Mouse (Mus musculus) adrenal gland, postnatal 36 days (tissue): ENCODE data around the gene Klk1. TPM values are rescaled to one million over a fixed set of nuclear protein-coding genes. Genes with fewer than 3 reads are reported as not detected.
A peak's percentile ranks its signal among the peaks of the same experiment; 100 is the strongest.

Experiments used
- DNase-seq, 2 experiments: peaks; one replicate each; pipeline ENCODE4 v3.0.0; 2021; ENCODE audit warnings: mixed read lengths in 1 of 2
- total RNA-seq, 2 experiments: library from RNA; stranded (reverse); gene quantifications; 2 replicates each; pipeline ENCODE4 v1.2.3; 2021

Klk1 gene
- total RNA-seq, 2 experiments from 2014 or later, result not detected

DNA sequence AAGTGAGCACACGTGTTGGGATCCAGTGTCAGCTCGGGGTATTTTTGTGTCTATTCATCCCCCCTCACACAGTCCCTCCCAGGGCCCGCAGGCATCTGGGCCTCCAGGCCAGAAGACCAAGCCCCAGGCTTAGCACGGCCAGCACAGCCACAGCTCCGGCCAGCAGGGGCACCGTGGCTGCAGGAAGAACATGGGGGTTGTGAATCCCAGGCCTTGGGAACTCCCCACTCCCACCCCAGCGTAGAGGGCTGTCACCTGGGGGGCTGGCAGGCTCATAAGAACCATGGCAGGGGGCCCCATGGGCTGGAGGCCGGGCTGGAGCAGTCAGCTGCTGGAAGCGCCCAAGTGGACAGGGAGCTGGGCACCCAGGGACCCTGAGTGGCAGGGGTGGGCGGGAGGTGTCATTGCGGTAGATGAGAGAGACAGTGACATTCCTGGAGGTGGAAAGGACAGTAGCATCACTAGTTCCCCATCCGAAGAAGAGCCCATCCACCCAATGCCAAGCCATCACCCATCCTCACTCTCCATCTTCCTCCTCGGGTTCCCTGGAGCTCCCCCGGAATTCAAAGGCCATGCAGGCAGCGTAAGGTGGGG, 28.0 kb downstream of the Klk1 start:
- DNase-seq, result no peak

GRCm38 (mm10) chr7:44254930-44255329, 29.8 kb downstream of the Klk1 start:
- no peak for DNase-seq

DNA sequence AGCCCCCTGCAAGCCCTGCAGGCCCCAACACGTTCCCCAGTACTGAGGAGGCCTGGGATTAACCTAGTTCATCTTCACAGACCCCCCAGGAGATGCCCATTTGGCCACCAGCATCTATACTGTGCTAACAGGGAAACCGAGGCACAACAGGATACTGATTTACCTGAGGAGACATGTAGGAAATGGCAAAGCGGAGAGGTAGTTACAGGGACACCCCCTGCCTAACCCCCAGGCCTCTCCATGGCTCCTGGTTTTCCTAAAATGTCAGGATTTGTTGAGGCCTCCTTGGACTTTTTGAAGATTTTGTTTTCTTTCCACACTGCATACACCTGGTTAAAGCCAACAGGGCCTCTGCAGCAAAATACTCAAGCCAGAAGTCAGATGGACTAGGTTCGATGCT, 32.1 kb downstream of the Klk1 start, which contains the start of gene Acp4:
Gene Acp4 (minus strand): TSS at position 101 of the 400 bp plus-strand sequence.
- no peak for DNase-seq

DNA sequence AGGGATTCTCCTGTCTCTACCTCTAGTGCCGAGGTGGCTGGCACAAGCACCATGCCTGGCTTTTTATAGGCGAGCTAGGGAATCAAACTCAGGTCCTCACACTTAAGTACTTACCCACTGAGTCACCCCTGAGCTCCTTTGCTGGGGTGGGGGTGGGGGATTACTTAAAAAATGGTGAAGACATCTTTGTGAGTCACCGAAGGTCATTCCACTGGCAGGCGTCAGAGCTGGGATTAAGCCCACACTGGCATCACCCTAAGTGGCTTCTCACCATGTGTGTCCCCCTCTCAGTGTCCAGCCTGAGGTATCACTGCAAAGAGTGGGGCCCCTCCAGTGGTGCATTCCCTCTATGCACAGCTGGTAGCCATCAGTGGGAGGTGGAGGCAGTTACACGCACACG, 35.2 kb downstream of the Klk1 start:
- DNase-seq, result peak in 1 of 2 experiments; percentile 34

DNA sequence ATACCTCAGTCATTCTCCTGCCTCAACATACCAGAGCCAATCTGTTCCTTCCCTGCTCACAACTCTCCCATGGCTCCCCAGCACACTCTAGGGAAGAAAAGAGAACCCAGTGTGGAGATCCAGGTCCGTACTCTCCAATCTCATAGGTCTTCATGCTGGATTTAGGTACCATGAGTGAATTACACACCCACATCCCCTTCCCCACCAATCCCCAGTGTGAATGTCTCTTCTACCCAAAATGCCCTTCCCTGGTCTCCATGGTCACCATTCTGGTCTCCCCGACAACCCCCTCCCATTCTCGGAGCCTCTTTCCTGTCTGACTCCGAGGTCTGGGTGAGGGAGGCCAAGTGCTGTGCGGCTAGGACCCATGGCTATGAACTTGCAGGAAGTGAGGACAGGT, 36.0 kb downstream of the Klk1 start, which contains the start of gene Gm15517:
Gene Gm15517 (plus strand): TSS at position 301 of the 400 bp plus-strand sequence.
- no peak for DNase-seq

GRCm38 (mm10) chr7:44262791-44263643, 37.9 kb downstream of the Klk1 start:
- DNase-seq, result peak; percentile 91 to 93

DNA sequence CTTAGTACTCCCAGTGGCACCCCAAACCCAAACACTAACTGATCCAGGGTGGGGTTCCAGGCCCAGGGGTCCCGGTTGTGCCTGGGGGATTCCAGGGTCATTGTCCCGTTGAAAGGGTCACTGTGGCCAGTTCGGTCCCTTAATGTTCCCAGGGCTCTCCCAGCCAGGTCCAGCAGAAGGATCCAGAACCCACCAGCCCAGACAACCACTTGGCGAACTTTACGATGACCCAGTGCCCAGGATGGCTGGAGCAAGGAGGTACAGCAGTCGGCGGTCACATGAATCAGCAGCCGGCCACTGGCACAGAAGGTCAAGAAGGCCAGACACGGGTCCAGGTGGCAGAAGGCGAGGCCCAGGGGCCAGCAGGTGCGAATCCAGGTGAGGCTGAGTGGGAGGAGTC, 43.0 kb downstream of the Klk1 start:
- no peak for DNase-seq

GRCm38 (mm10) chr7:44269397-44269796, 44.2 kb downstream of the Klk1 start:
- DNase-seq, result no peak

DNA sequence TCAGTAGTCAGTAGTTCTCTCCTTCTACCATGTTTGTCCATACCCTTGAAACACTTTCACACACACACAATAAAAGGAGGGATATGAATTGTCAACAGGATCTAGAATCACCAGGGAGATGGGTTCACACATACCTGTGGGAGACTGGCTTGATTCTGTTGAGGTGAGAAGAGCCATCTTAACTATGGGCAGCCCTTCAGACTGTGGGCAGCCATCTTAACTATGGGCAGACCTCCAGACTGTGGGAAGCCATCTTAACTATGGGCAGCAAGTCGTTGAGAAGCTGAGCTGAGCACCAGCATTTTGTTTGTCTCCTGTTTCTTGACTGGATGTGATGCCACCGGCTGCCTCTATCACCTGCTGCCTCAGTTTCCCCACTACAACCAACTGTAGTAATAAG, 46.1 kb downstream of the Klk1 start:
- no peak for DNase-seq

DNA sequence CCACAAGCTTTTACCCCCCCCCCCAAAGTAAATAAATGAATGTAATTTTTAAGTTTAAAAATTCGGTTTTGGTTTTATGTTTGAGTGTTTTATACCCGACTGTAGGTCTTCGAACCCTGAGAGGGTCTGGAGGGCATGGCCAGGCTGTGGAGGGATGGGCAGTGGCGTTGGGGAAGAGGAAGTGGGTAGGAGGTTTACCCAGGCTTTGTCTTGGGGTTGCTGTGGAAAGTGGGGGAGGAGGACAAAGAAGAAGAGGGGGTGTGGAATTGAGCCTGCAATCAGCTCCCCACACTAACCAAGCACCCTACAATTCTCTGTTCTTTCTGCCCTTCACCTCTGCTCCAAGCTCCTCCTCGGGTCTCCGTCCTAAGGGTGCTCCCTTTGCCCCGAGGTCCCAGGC, 47.4 kb downstream of the Klk1 start:
- no peak for DNase-seq

DNA sequence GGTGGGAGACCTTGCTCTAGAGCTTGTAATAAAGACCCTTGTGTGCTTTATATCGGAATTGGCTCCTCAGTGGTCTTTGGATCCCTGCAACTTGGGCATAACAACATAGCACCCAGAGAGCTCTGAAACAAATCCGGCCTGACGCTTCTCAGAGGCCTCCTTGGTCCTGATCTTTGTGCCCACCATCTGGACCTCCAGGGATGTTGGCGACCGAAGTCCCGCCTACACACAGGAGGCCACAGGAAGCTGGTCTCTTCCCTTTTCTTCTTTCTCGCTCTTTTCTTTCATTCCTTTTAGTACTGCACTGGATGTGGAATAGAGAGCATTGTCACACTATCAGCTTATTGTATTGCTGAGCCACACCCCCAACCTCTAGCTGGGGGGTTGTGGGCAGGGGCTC, 48.3 kb downstream of the Klk1 start:
- DNase-seq, result no peak

- DNase-seq, result no peak
Measured at GRCm38 (mm10) chr7:44274096-44274495, 48.9 kb downstream of the Klk1 start.

- DNase-seq, result no peak
Measured at GRCm38 (mm10) chr7:44275546-44275945, 50.4 kb downstream of the Klk1 start.

- no peak for DNase-seq
Measured at GRCm38 (mm10) chr7:44276461-44277249, 51.5 kb downstream of the Klk1 start.

DNA sequence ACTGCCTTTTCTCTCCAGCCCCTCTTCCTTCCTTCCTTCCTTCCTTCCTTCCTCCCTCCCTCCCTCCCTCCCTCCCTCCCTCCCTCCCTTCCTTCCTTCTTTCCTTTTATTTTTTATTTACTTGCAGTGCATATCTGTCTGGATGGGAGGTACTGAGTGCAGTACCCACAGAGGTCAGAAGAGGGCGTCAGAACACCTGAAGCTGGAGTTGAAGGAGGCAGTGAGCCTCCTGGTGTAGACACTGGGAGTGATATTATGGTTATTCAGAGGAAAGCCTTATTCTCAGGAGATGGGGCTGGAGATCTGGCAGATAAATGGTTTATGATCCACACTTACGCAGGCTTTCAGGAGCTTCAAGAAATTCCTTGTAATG, 52.1 kb downstream of the Klk1 start:
- peak; percentile 45 to 49 for DNase-seq

Other genes starting within 250 kb of the Klk1 start
- not detected for gene Klk1b9, start 249.3 kb upstream of the Klk1 start, total RNA-seq
- not detected for gene Klk1b11, start 229.5 kb upstream of the Klk1 start, total RNA-seq
- gene Klk1b26, start 213.2 kb upstream of the Klk1 start, total RNA-seq, result not detected
- not detected for gene Klk1b27, start 173.1 kb upstream of the Klk1 start, total RNA-seq
- gene Klk1b21, start 123.0 kb upstream of the Klk1 start, total RNA-seq, result not detected
- gene Klk1b22, start 112.7 kb upstream of the Klk1 start, total RNA-seq, result not detected
- not detected for gene Klk1b16, start 88.6 kb upstream of the Klk1 start, total RNA-seq
- gene Klk1b24, start 37.1 kb upstream of the Klk1 start, total RNA-seq, result not detected
- gene Klk1b3, start 27.2 kb upstream of the Klk1 start, total RNA-seq, result not detected
- gene Klk1b4, start 17.9 kb upstream of the Klk1 start, total RNA-seq, result not detected
- gene Klk1b5, start 9.4 kb upstream of the Klk1 start, total RNA-seq, result not detected
- gene Gm36864, start 10.8 kb downstream of the Klk1 start, total RNA-seq, result not detected
- under 1 TPM; 0.43 to 0.63 TPM for gene 1700028J19Rik, start 21.3 kb downstream of the Klk1 start, total RNA-seq
- gene 2410002F23Rik, start 21.4 kb downstream of the Klk1 start, total RNA-seq, result 100 to 1,000 TPM in 1 of 2 experiments, 10 to 100 TPM in 1; 99.6 to 120 TPM
- not detected for gene Acp4, start 32.0 kb downstream of the Klk1 start, total RNA-seq
- gene Gm15517, start 36.1 kb downstream of the Klk1 start, total RNA-seq, result not detected
- gene Clec11a, start 81.5 kb downstream of the Klk1 start, total RNA-seq, result 1 to 10 TPM; 4.1 TPM
- 1 to 10 TPM; 5.2 to 6.7 TPM for gene Shank1, start 84.9 kb downstream of the Klk1 start, total RNA-seq
- 1 to 10 TPM; 3.0 to 4.7 TPM for gene Syt3, start 158.7 kb downstream of the Klk1 start, total RNA-seq
- under 1 TPM; 0.63 to 0.99 TPM for gene 1700008O03Rik, start 160.5 kb downstream of the Klk1 start, total RNA-seq
- 1 to 10 TPM; 3.9 to 4.9 TPM for gene Lrrc4b, start 203.7 kb downstream of the Klk1 start, total RNA-seq
- under 1 TPM in 1 of 2 experiments, not detected in 1; 0.63 TPM for gene Aspdh, start 240.0 kb downstream of the Klk1 start, total RNA-seq
- 10 to 100 TPM; 53.9 to 61.0 TPM for gene Josd2, start 242.6 kb downstream of the Klk1 start, total RNA-seq